Mouse (Mus musculus) myocyte (in vitro differentiated cells): ENCODE data around the gene Chn1.

ENCODE experiments used
- E2F4 ChIP-seq: IDR thresholded peaks from one replicate; pipeline ENCODE4 v1.6.1; 2011; ENCODE audit warnings: mild to moderate bottlenecking, control low read depth, moderate library complexity; ENCODE audit not compliant: insufficient read depth
- MAX ChIP-seq: IDR thresholded peaks from one replicate; pipeline ENCODE4 v1.6.1; 2011; ENCODE audit warnings: low read depth, mild to moderate bottlenecking, control low read depth
- MYOD1 ChIP-seq, 3 experiments: IDR thresholded peaks; one replicate each; pipeline ENCODE4 v1.6.1; 2011; ENCODE audit warnings: control low read depth in 2 of 3, low read depth in 2 of 3, mild to moderate bottlenecking in 2 of 3, moderate library complexity in 1 of 3; ENCODE audit not compliant: insufficient read length in 2 of 3, control insufficient read depth in 1 of 3
- MYOG ChIP-seq, 3 experiments: IDR thresholded peaks; one replicate each; pipeline ENCODE4 v1.6.1; 2011; ENCODE audit warnings: control low read depth in 2 of 3, low read depth in 2 of 3, mild to moderate bottlenecking in 2 of 3; ENCODE audit not compliant: insufficient read length in 2 of 3, control insufficient read depth in 1 of 3, insufficient read depth in 1 of 3
- POLR2A ChIP-seq: IDR thresholded peaks from one replicate; pipeline ENCODE4 v1.6.1; 2011; ENCODE audit warnings: low read depth, mild to moderate bottlenecking, control low read depth, moderate library complexity; ENCODE audit not compliant: insufficient read length
- SRF ChIP-seq: IDR thresholded peaks from one replicate; pipeline ENCODE4 v1.6.1; 2011; ENCODE audit warnings: low read depth; ENCODE audit not compliant: control insufficient read depth, insufficient read length
- USF1 ChIP-seq: IDR thresholded peaks from one replicate; pipeline ENCODE4 v1.6.1; 2011; ENCODE audit warnings: low read depth, mild to moderate bottlenecking, control low read depth, moderate library complexity

DNA sequence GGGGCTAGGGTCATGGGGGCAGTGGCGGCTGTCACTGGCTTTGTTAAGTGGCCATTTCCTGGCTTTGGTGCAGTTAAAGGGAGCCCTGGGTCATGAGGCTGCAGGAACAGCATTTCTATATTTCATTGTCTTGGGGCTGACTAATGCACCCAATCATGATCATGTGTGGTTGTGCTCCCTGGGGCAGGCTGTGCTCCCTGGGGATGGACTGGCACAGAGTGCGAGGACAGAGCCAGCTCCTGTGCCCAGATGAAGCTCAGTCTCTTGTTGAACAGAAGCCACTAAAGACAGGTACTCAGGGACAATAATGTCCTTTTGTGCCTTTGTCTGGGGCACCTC, 182.1 kb downstream of the Chn1 start:
- TF ChIP-seq POLR2A (no peak), SRF (no peak), E2F4 (no peak), MYOD1 (IDR thresholded peaks at IDR 0.05; ENCODE audit: control insufficient read depth in 1 of 3, insufficient read length in 2 of 3, low read depth in 2 of 3) (no peak), MYOG (IDR thresholded peaks at IDR 0.05; ENCODE audit: control insufficient read depth in 1 of 3, insufficient read depth in 1 of 3, insufficient read length in 2 of 3, low read depth in 2 of 3) (no peak), MAX (no peak), USF1 (no peak)
